Mouse (Mus musculus) c-Kit-negative CD71-positive TER-119-positive erythroid progenitor cells, embryonic 14.5 days (primary cell): ENCODE data around the gene Qser1.
"Not testable (repeated sequence)": the region's sequence is repeated elsewhere in the genome, so short reads cannot be mapped to it uniquely, and the experiment has no call there.

Experiments
- DNase-seq: peaks from one replicate; pipeline ENCODE4 v3.0.0-alpha.2; 2013; ENCODE audit warnings: low read depth, low spot score

Qser1 gene

DNA sequence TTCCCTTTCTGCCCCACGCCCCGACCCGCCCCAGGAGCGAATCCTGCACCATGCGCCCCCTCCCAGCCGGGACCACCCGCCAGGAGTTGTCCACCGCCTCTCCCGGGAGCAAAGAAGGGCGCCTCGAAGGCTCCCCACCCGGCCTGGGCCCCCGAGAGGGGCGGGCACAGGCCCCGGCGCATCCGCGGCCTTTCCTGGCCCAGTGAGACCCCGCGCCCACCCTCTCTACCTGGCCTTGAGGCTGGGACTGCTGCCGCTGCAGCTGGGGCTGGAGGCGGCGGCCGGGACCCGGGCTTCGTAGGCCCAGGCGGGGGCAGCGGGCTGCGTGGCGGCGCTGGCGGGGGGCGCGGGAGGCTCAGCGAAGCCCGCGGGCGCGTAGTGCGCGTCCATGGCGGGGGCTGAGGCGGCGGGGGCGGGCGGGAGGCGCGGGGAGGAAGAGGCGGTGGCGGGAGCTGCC lies at the start of gene Qser1:
Qser1 (minus strand) TSS at position 390 of the 457 bp plus-strand sequence.
- no peak for DNase-seq

DNA sequence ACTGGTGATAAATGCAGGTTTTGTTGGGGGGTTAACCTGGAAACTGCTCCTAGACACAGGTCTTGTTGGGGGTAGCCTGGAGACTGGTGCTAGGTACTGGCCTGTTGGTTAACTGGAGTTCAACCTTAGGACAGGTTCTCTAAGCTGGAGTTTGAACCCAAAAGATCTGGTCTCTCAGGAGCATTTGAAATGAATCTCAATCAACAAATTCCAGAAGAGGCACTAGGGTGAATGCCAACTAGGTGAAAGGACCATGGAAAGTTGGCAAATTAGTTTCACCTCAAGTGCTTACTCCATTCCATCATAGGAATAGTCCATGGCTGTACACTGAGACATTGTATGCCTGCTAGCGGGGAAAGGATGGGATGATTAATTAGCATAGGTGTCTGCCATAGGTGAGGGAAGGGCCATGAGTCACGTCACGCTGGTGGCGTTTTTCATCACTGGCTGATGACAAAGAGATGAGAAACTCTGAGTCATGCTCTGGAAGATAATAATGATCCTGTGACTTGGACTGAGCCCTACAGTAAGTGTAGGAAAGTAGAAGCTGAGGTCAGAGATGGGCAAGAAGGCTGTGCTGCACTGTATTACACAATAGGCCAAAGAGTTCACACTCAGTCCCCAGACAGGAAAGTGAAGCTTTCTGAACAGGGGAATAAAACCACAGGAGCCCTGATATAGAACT lies 47.8 kb upstream of the Qser1 start:
- no peak for DNase-seq

DNA sequence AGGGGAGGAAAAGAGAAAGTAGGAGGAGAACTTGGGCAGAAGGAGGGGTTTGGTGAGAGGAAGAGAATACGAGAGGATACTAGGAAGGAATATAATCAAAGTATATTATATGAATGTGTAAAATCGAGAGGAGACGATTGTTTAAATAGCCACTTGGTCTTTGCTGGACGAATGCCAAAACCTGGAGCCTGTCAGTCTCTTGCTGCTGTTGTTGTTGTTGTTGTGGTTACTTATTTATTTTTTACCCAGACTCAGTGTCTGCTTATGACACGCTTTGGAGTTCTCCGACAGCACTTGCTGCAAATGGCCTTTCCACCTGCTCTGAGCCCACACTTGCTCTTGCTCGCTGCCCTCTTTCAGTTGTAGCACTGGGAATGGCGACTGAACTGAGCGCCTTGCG lies 43.9 kb upstream of the Qser1 start:
- no peak for DNase-seq

DNA sequence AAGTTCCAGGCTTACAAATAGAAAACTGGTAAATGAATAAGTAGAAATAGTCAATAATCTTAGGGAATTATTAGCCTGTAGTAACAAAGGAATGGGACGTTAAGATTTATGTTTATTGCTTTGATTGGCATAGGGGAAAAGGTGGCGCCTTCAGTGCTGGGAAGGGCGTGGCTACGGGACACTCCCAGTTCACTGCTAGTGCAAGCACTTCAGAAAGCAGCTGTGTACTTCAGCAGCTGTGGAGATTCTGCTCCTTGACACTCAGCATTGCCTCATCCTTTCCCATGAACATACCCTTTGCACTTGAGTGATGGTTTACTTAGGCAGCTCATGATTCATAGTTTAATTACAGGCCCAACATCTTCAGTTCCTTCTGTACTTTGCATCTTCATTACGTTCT lies 42.5 kb upstream of the Qser1 start:
- no peak for DNase-seq

DNA sequence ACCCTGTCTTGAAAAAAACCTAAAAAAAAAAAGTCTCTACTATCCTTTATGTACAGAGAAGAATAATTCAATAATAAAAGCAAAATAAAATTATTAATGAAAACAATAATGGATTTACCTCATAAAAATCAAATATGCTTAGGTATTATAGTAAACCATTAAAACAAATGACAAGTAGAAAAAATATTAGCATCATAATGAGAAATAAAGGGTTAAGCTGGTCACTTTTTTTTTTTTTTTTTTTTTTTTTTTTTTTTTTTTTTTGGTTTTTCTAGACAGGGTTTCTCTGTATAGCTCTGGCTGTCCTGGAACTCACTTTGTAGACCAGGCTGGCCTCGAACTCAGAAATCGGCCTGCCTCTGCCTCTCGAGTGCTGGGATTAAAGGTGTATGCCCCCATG lies 41.5 kb upstream of the Qser1 start:
- DNase-seq, result not testable (repeated sequence)

DNA sequence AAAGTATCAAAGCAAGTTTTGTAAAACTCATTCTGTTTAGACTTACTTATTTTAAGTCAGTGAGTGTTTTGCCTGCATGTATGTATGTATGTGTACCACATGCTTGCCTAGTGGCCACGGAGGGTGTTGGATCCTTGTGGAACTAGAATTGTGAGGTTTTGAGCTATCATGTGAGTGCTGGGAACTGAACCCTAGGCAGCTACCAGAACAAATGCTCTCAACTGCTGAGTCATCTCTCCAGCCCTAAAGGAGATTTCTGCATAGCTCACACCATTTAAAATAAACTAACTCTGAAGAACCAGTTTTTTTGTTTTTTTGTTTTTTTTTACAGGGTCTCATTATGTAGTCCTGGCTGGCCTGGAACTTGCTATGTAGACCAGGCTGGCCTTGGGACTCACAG lies 39.7 kb upstream of the Qser1 start:
- DNase-seq, result no peak

DNA sequence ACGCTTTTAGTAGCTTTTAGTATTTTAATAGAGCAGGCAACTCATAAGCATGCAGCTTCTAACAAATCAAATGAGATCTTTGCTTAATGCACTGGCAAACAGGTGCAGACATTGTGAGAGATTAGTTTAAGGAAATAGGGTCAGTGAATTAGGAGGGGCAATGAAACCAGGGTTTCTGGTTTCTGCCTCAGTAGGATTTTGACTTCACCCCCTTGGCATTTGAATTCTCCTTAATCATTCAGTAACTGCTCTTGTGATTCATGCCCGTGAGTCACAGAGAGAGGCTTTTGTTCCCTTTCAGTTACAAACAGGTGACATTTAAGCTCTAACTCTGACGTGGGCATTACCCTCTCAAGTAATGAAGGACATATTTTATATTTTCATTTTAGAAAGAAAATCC lies 39.2 kb upstream of the Qser1 start:
- no peak for DNase-seq

DNA sequence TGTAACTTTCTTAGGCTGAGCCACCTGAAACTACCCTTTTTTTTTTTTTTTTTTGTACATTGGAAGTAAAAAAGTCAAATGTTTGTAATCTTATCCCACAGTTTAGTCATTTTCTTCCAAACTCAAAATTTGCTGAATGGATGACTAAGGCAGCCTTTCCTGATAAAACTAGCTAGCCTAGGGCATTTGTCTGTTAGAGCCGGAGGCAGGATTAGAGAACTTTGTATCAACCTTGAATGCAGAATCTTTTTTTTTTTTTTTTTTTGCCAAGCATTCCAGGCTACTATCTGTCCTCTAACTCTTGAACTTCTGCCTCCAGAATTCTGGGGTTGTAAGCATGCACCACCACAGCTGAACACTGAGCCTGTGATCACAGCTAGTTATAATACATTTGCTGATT lies 38.3 kb upstream of the Qser1 start:
- no peak for DNase-seq

DNA sequence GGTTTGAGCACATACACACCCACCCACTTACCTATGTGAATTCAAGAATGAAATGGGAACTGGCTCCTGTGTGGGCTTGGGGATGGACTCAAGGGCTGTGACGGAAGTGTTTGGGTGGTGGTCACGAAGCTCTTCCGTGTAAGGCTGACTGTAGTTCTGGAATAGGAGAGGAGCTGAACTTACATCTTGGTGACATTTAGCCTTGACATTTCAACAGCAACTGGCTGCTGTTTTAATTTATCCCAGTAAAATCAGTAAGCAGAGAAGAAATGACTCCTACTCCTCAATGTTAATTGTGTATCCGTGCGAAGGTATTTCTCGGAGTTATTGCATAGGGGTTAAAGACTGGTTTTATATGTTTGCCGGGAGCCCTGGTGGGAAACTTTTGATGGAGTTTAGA lies 36.0 kb upstream of the Qser1 start:
- DNase-seq, result no peak

GRCm38 (mm10) chr2:104851686-104852085 lies 35.1 kb upstream of the Qser1 start:
- no peak for DNase-seq

GRCm38 (mm10) chr2:104849991-104850359 lies 33.4 kb upstream of the Qser1 start:
- DNase-seq, result no peak

GRCm38 (mm10) chr2:104849276-104849990 lies 32.9 kb upstream of the Qser1 start, which contains the start of gene Prrg4:
Prrg4 (minus strand) TSS chr2:104849876.
- DNase-seq, result no peak

GRCm38 (mm10) chr2:104848235-104849161 lies 31.9 kb upstream of the Qser1 start:
- DNase-seq, result no peak

DNA sequence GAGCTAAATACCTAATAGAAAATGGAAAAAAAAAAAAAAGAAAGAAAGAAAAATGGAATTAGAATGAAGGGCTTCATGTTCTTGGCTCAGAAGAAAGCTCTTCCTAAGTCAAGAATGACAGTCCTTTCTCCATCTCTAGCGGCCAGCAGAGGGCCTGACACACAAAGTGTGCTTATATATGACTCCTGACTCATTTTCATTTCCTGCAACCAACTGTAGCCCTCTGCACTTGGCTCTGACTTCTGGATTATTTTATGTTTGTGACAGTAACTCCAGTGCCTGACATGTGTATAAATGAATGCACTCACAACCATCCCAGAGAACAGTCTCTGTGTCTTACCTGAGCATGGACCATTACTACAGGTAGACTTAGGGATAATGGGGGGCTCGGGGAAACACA lies 31.1 kb upstream of the Qser1 start:
- DNase-seq, result no peak

DNA sequence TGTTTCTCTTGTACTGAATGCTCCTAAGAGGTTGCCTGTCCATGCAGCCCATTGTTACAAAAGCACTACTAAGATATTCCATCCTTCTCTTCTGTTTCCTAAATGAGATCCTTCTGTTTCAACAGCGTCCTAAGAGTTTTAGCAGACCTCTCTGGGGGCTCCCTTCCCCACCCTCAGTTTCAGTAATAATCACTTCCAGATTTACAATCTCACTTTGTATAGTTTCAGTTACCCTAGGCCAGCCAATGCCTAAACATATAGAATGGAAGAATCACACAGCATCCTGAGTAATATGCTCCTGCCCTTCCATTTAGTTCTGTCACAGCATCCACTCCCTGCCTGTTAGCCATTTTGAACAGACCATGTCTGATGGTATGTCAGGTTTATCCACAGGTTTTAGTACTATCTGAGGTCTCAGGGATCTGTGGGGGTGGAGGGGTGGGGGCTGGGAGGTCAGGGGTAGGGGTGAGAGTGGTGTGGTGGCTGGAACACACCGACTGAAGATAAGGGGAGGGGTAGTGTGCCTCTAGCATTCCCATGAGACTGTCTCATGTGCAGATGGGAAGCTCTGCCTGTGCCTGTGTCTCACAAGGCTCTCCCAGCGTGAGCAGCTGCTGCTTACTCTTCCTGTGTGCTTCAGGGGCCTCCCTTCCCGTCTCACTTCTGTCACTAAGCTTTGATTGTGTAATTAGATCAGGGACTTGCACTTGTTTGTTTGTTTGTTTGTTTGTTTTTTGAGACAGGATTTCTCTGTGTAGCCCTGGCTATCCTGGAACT lies 30.3 kb upstream of the Qser1 start:
- no peak for DNase-seq

DNA sequence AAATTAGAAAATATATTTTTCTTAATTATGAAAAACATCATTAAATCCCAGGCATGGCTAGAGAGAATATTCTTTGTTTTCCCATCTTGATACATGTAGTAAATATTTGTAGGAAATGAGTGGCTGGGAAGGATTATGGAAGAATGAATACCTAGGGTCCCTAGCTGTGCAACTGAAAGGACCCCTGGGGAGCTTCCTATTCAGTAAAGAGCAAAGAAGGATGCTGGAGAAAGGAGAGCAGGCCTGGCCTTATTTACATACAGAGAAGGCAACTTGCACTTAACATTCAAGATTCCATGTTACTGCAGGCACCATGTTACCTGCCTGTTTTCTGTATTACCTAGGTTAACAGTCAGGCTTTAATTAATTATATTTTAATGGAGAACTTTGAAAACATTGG lies 26.0 kb upstream of the Qser1 start:
- no peak for DNase-seq

DNA sequence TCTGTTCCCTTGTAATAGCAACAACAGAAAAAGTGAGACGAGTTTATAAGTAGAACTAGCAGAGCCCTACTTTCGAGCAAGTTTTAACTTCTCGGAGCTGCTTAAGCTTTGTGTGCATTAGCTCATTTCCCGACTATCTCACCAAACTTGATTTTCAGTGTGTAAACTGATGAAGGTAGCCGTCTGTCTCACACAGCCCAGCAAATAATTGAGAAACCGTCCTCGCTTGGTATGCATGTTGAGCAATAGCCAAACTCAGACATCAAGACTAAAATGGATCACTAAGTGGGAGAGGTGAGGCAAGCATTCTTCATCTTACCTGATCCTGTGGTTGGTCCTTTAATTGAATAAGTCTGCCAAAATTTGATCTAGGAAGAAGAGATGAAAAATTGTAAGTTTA lies 25.2 kb upstream of the Qser1 start:
- no peak for DNase-seq

DNA sequence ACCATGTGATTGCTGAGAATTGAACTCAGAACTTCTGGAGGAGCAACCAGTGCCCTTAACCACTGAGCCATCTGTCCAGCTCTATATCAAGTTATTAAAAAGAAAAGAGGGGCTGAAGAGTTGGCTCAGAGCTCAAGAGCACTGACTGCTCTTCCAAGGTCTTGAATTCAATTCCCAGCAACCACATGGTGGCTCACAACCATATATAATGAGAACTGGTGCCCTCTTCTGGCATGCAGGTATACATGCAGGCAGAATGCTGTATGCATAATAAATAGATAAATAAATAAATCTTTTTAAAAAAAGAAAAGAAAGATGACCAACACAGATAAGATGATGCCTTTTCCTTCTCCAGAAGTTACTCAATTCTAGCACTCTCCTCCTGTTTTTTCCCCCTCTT lies 24.4 kb upstream of the Qser1 start:
- DNase-seq, result no peak

GRCm38 (mm10) chr2:104832486-104832885 lies 15.9 kb upstream of the Qser1 start:
- DNase-seq, result no peak

DNA sequence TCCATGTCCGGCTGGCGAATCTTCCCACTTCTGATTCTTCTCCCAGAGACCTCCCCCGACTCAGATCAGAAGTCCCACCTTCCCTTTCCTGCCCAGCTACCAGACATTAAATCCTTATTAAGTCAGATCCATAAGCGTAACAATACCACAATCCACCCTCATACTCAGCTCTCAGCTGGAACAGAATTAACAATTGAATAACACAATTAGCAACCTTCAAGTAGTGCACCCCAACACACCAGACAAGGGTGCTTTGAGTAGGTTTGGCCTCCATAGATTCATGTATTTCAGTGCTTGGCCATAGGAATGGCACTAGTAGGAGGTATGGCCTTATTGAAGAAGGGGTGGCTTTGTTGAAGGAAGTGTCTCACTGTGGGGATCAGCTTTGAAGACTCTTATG lies 9.6 kb upstream of the Qser1 start:
- DNase-seq, result no peak

- not testable (repeated sequence) for DNase-seq
Measured at GRCm38 (mm10) chr2:104818763-104819162, 2.2 kb upstream of the Qser1 start.
